Mouse (Mus musculus): ENCODE results near the gene St8sia4.

GRCm38 (mm10) chr1:95609045-95609444 lies 58.3 kb downstream of the St8sia4 start:
- TF ChIP-seq CTCF (IDR thresholded peaks at IDR 0.05; ENCODE audit: insufficient read depth, low read depth, low read length): no peak
- TF ChIP-seq POLR2A (IDR thresholded peaks at IDR 0.05; ENCODE audit: insufficient read depth, low read depth, low read length): no peak
